Mouse (Mus musculus) forebrain, embryonic 15.5 days (tissue): ENCODE results near the gene Psmf1. TPM values are rescaled to one million over a fixed set of nuclear protein-coding genes. Genes with fewer than 3 reads are reported as not detected.

Experiments used
- ATAC-seq: fragments of 200-750 bp; cut with Nextera tagmentation; replicated peaks from 2 replicates; pipeline ENCODE4 v1.8.0; 2017; ENCODE audit warnings: mild to moderate bottlenecking, moderate TSS enrichment, moderate library complexity
- H3K27ac ChIP-seq: fragments of 300-500 bp; sonication (generic); replicated peaks from 2 replicates; pipeline ENCODE4 v1.5.1; 2015; ENCODE audit warnings: mild to moderate bottlenecking, inconsistent platforms
- H3K27me3 ChIP-seq: fragments of 300-500 bp; sonication (generic); 2 replicates; pipeline ENCODE4 v1.6.1; 2015; ENCODE audit warnings: inconsistent platforms
- H3K36me3 ChIP-seq: fragments of 300-500 bp; sonication (generic); 2 replicates; pipeline ENCODE4 v1.6.1; 2015; ENCODE audit warnings: mild to moderate bottlenecking, inconsistent platforms
- H3K4me1 ChIP-seq: fragments of 300-500 bp; sonication (generic); 2 replicates; pipeline ENCODE4 v1.6.1; 2015; ENCODE audit warnings: inconsistent platforms
- H3K4me2 ChIP-seq: fragments of 300-500 bp; sonication (generic); replicated peaks from 2 replicates; pipeline ENCODE4 v1.6.1; 2015; ENCODE audit warnings: mild to moderate bottlenecking, inconsistent platforms
- H3K4me3 ChIP-seq: fragments of 300-500 bp; sonication (generic); 2 replicates; pipeline ENCODE4 v1.5.1; 2015; ENCODE audit warnings: mild to moderate bottlenecking, inconsistent platforms
- H3K9ac ChIP-seq: fragments of 300-500 bp; sonication (generic); replicated peaks from 2 replicates; pipeline ENCODE4 v1.6.1; 2015; ENCODE audit warnings: mild to moderate bottlenecking, inconsistent platforms
- H3K9me3 ChIP-seq: fragments of 300-500 bp; sonication (generic); 2 replicates; pipeline ENCODE4 v1.6.1; 2016; ENCODE audit warnings: inconsistent platforms
- WGBS: fragments of 180-500 bp; shearing (Covaris S2); methylation state at CpG from one replicate; pipeline ENCODE4 v1.1.7; 2015; ENCODE audit warnings: mixed read lengths; 5-methylcytosine and 5-hydroxymethylcytosine counted together
- polyA plus RNA-seq: library from polyadenylated mRNA; unstranded; fragments of >200 nt; fragmentation: Nextera tagmentation; extraction: Ambion mirVana; gene quantifications from 2 replicates; pipeline ENCODE4 v1.2.1, GENCODE M21; 2015

The Psmf1 gene
- polyA plus RNA-seq, 1 experiment from 2014 or later, result 55.1 TPM

GRCm38 (mm10) chr2:151716318-151717055 lies 27.5 kb downstream of the Psmf1 start:
- no peaks in the 10 kb centered on the region for H3K9me3 ChIP-seq
- no peak overlapping the region for H3K4me3 ChIP-seq
- peaks cover 52% of the 10 kb centered on the region for H3K36me3 ChIP-seq
- WGBS, result 93% methylated on average over 2 of the region's 2 CpGs
- ATAC-seq, result no peak
- H3K4me2 ChIP-seq, result no peak overlapping the region
- no peaks in the 10 kb centered on the region for H3K27me3 ChIP-seq
- H3K27ac ChIP-seq, result no peak overlapping the region
- H3K9ac ChIP-seq, result no peak overlapping the region
- no peaks in the 10 kb centered on the region for H3K4me1 ChIP-seq

GRCm38 (mm10) chr2:151715526-151715925 lies 28.5 kb downstream of the Psmf1 start:
- no peak overlapping the region for H3K4me3 ChIP-seq
- H3K4me2 ChIP-seq, result no peak overlapping the region
- no peaks in the 10 kb centered on the region for H3K4me1 ChIP-seq
- WGBS, result 92% methylated on average over 4 of the region's 4 CpGs
- no peaks in the 10 kb centered on the region for H3K9me3 ChIP-seq
- no peak overlapping the region for H3K27ac ChIP-seq
- H3K27me3 ChIP-seq, result no peaks in the 10 kb centered on the region
- peaks cover 42% of the 10 kb centered on the region for H3K36me3 ChIP-seq
- H3K9ac ChIP-seq, result no peak overlapping the region
- no peak for ATAC-seq

GRCm38 (mm10) chr2:151712647-151713046 lies 31.3 kb downstream of the Psmf1 start:
- 44% methylated on average over 3 of the region's 3 CpGs for WGBS
- no peak for ATAC-seq
- H3K4me1 ChIP-seq, result no peaks in the 10 kb centered on the region

GRCm38 (mm10) chr2:151702851-151703190 lies 41.2 kb downstream of the Psmf1 start:
- H3K27ac ChIP-seq, result peak overlapping the region; percentile 52
- no peaks in the 10 kb centered on the region for H3K27me3 ChIP-seq
- H3K4me1 ChIP-seq, result peaks cover 19% of the 10 kb centered on the region
- WGBS, result 1% methylated on average over 17 of the region's 17 CpGs
- peak overlapping the region; percentile 90 for H3K4me2 ChIP-seq
- peak overlapping the region; percentile 80 for H3K4me3 ChIP-seq
- H3K9me3 ChIP-seq, result no peaks in the 10 kb centered on the region
- H3K36me3 ChIP-seq, result 0 out of 2 replicates have a peak, but pooled peaks cover 16% of the 10 kb centered on the region
- peak overlapping the region; percentile 89 for H3K9ac ChIP-seq
- peak; percentile 72 for ATAC-seq

More at GRCm38 (mm10) chr2:151712647-151713046, 31.3 kb downstream of the Psmf1 start:
- Histone ChIP-seq H3K9me3 (no peaks in the 10 kb centered on the region), H3K36me3 (peaks cover 21% of the 10 kb centered on the region), H3K27ac (no peak overlapping the region), H3K27me3 (no peaks in the 10 kb centered on the region), H3K4me3 (no peak overlapping the region), H3K9ac (no peak overlapping the region), H3K4me2 (no peak overlapping the region)

GRCm38 (mm10) chr2:151702146-151702850 lies 41.7 kb downstream of the Psmf1 start:
- WGBS, result under 1% methylated on average over 75 of the region's 97 CpGs
- H3K27me3 ChIP-seq, result no peaks in the 10 kb centered on the region
- ATAC-seq, result peak; percentile 90
- H3K36me3 ChIP-seq, result 0 out of 2 replicates have a peak, but pooled peaks cover 10% of the 10 kb centered on the region
- peak overlapping the region; percentile 80 for H3K4me3 ChIP-seq
- peak overlapping the region; percentile 89 for H3K9ac ChIP-seq
- peaks cover 19% of the 10 kb centered on the region for H3K4me1 ChIP-seq
- H3K9me3 ChIP-seq, result no peaks in the 10 kb centered on the region
- peak overlapping the region; percentile 90 for H3K4me2 ChIP-seq
- H3K27ac ChIP-seq, result peak overlapping the region; percentile 52

GRCm38 (mm10) chr2:151701231-151702145 lies 42.5 kb downstream of the Psmf1 start, which contains the start of gene Tmem74b:
Gene Tmem74b (plus strand): TSS chr2:151702008.
- peaks cover 19% of the 10 kb centered on the region for H3K4me1 ChIP-seq
- H3K4me3 ChIP-seq, result peak within 1 kb of the TSS; percentile 80
- H3K27me3 ChIP-seq, result no peaks in the 10 kb centered on the region
- WGBS, result 4% methylated on average over 23 of the region's 25 CpGs
- peak within 1 kb of the TSS; percentile 89 for H3K9ac ChIP-seq
- no peaks in the 10 kb centered on the region for H3K9me3 ChIP-seq
- H3K27ac ChIP-seq, result peak within 1 kb of the TSS; percentile 52
- H3K36me3 ChIP-seq, result 0 out of 2 replicates have a peak, but pooled peaks cover 4% of the 10 kb centered on the region
- peak within 1 kb of the TSS; percentile 90 for H3K4me2 ChIP-seq
- no peak; the same call in 1 of the 2 replicates for ATAC-seq

- no peak for ATAC-seq
- H3K9ac ChIP-seq, result no peak overlapping the region
- H3K36me3 ChIP-seq, result no peaks in the 10 kb centered on the region
- H3K27me3 ChIP-seq, result no peaks in the 10 kb centered on the region
- H3K4me3 ChIP-seq, result no peak overlapping the region
- H3K27ac ChIP-seq, result no peak overlapping the region
- no peaks in the 10 kb centered on the region for H3K9me3 ChIP-seq
- WGBS, result 88% methylated on average over 4 of the region's 4 CpGs
- no peak overlapping the region for H3K4me2 ChIP-seq
- no peaks in the 10 kb centered on the region for H3K4me1 ChIP-seq
Measured at GRCm38 (mm10) chr2:151682976-151683375, 61.0 kb downstream of the Psmf1 start.

- Histone ChIP-seq H3K9ac (no peak overlapping the region), H3K4me1 (no peaks in the 10 kb centered on the region), H3K4me3 (no peak overlapping the region), H3K4me2 (no peak overlapping the region), H3K36me3 (no peaks in the 10 kb centered on the region), H3K27ac (no peak overlapping the region), H3K9me3 (no peaks in the 10 kb centered on the region), H3K27me3 (no peaks in the 10 kb centered on the region)
- 57% methylated on average over 3 of the region's 3 CpGs for WGBS
- ATAC-seq, result peak; percentile 81
Measured at GRCm38 (mm10) chr2:151682357-151682756, 61.6 kb downstream of the Psmf1 start.

- no peaks in the 10 kb centered on the region for H3K36me3 ChIP-seq
- no peak overlapping the region for H3K27ac ChIP-seq
- ATAC-seq, result no peak; the same call in 1 of the 2 replicates
- no peaks in the 10 kb centered on the region for H3K9me3 ChIP-seq
- WGBS, result 65% methylated on average over 2 of the region's 2 CpGs
- no peak overlapping the region for H3K9ac ChIP-seq
- H3K4me3 ChIP-seq, result no peak overlapping the region
- no peaks in the 10 kb centered on the region for H3K27me3 ChIP-seq
- H3K4me2 ChIP-seq, result no peak overlapping the region
- no peaks in the 10 kb centered on the region for H3K4me1 ChIP-seq
Measured at GRCm38 (mm10) chr2:151676234-151676633, 67.8 kb downstream of the Psmf1 start.

GRCm38 (mm10) chr2:151670968-151671329 lies 73.0 kb downstream of the Psmf1 start:
- no peaks in the 10 kb centered on the region for H3K27me3 ChIP-seq
- H3K4me1 ChIP-seq, result no peaks in the 10 kb centered on the region; the same call in 1 of the 2 replicates
- H3K9me3 ChIP-seq, result no peaks in the 10 kb centered on the region
- no peak overlapping the region for H3K4me2 ChIP-seq
- 50% methylated on average over 1 of the region's 1 CpGs for WGBS
- H3K36me3 ChIP-seq, result no peaks in the 10 kb centered on the region
- ATAC-seq, result no peak
- no peak overlapping the region for H3K4me3 ChIP-seq
- H3K27ac ChIP-seq, result no peak overlapping the region
- H3K9ac ChIP-seq, result no peak overlapping the region

- Histone ChIP-seq H3K9me3 (no peaks in the 10 kb centered on the region), H3K4me1 (no peaks in the 10 kb centered on the region; the same call in 1 of the 2 replicates), H3K4me2 (peak overlapping the region; percentile 30), H3K27ac (no peak overlapping the region), H3K9ac (no peak overlapping the region), H3K36me3 (no peaks in the 10 kb centered on the region), H3K27me3 (no peaks in the 10 kb centered on the region), H3K4me3 (peak overlapping the region; percentile 7; the same call in 1 of the 2 replicates)
- peak; percentile 35; the same call in 1 of the 2 replicates for ATAC-seq
- 41% methylated on average over 48 of the region's 48 CpGs for WGBS
Measured at GRCm38 (mm10) chr2:151670026-151670967, 73.7 kb downstream of the Psmf1 start.
